Mouse (Mus musculus) cortical plate, adult 2 months (tissue): ENCODE data around the gene Tmem220.

ENCODE experiments used
- CTCF ChIP-seq: fragments of 200-500 bp; IDR thresholded peaks from 2 replicates; pipeline ENCODE4 v1.5.1; 2011; ENCODE audit warnings: mild to moderate bottlenecking, control low read depth, low read length; ENCODE audit not compliant: insufficient read depth; ENCODE audit errors: extremely low read depth
- POLR2A ChIP-seq: fragments of 200-500 bp; IDR thresholded peaks from 2 replicates; pipeline ENCODE4 v1.6.1; 2011; ENCODE audit warnings: mild to moderate bottlenecking, low read length, control low read depth; ENCODE audit not compliant: insufficient read depth; ENCODE audit errors: extremely low read depth

DNA sequence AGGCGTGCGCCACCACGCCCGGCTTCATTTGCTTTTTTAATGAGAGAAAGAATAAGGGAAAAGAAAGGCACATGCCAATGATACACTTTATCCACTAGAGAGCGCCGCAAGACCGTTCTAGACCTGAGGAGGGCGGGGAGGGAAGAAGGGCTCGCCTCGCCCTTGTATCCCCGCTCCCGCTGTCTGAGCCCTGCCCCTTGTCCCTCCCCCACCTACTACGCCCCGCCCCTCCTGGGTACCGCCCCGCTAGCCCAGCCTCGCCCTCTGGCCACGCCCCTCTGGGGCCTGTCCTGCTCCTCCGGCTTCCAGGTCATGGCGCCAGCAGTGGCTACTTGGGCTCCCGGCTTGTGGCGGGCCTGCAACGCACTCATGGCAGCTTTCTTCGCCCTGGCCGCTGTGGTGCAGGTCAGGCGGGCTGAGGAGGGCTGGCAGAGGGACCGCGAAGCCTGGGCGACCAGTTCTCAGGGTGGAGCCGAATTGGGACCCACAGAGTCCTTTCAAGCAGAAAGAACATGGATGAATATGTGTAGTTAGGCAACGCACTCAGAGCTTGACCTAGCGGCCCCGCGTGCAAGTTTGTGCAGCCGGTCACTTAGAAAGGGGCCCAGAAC is at the start of gene Tmem220:
- TF ChIP-seq CTCF = peak; percentile 82
- no peak for TF ChIP-seq POLR2A
